Mouse (Mus musculus): ENCODE measurements around the gene Atad1. TPM values are rescaled to one million over a fixed set of nuclear protein-coding genes. Genes with fewer than 3 reads are reported as not detected.
A peak's percentile ranks its signal among the peaks of the same experiment; 100 is the strongest.

Gene Atad1
- total and polyA plus RNA-seq, 2 experiments from 2014 or later = 89.3 to 108 TPM

DNA sequence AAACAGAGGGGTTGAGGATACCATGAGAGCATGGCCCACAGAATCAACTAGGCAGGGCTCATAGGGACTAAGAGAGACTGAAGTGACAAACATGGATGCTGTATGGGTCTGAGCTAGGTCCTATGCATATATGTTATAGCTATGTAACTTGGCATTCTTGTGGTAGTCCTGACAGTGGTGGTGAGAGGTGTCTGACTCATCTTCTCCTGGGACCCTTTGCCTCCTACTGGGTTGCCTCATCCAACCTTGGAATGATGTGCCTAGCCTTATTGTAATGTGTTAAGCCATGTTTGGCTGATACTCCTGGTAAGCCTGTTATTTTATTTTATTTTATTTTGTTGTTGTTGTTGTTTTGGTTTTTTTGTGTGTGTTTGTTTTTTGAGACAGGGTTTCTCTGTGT, 23.9 kb downstream of the Atad1 start:
- Histone ChIP-seq H3K4me2 (ENCODE audit: low read depth, low read length, poor library complexity, severe bottlenecking) (no peak overlapping the region), H3K27ac (ENCODE audit: low read depth, low read length) (no peak overlapping the region), H3K27me3 (ENCODE audit: insufficient read depth, low read length) (no peaks in the 10 kb centered on the region), H3K9me3 (ENCODE audit: low read length) (no peaks in the 10 kb centered on the region), H3K36me3 (ENCODE audit: insufficient read depth, low read length) (no peaks in the 10 kb centered on the region), H3K4me3 (ENCODE audit: low read depth, low read length) (no peak overlapping the region), H3K4me1 (ENCODE audit: insufficient read depth, low read length) (no peaks in the 10 kb centered on the region), H3K9ac (replicated peaks; ENCODE audit: low read length, poor library complexity, severe bottlenecking) (no peak overlapping the region)
- no peak for TF ChIP-seq CTCF (IDR thresholded peaks at IDR 0.05)
- DNase-seq (ENCODE audit: low spot score) = no peak
- ATAC-seq (ENCODE audit: low FRiP score) = no peak

DNA sequence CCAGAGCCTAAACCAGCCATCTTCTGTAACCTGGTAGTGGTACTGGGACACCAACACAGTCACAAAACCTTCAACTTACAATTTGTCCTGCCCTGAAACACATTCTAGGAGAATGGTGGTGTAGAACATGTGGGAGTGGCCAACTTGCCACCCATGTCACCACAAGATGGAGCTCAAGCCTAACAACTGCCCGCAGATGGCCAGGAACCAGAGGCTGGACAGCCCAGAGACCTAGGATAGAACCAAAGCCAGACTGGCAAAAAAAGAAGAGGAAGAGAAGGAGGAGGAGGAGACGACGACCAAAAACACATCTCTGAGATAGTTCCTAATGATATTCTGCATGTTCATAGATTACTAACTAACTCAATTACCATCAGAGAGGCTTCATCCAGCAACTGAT, 24.4 kb downstream of the Atad1 start:
- Histone ChIP-seq H3K9me3 (ENCODE audit: low read length) (no peaks in the 10 kb centered on the region), H3K4me3 (ENCODE audit: low read depth, low read length) (no peak overlapping the region), H3K4me2 (ENCODE audit: low read depth, low read length, poor library complexity, severe bottlenecking) (no peak overlapping the region), H3K27ac (ENCODE audit: low read depth, low read length) (no peak overlapping the region), H3K4me1 (ENCODE audit: insufficient read depth, low read length) (no peaks in the 10 kb centered on the region), H3K9ac (replicated peaks; ENCODE audit: low read length, poor library complexity, severe bottlenecking) (no peak overlapping the region), H3K27me3 (ENCODE audit: insufficient read depth, low read length) (no peaks in the 10 kb centered on the region), H3K36me3 (ENCODE audit: insufficient read depth, low read length) (no peaks in the 10 kb centered on the region)
- peak; percentile 80 for DNase-seq (ENCODE audit: low spot score)
- no peak for ATAC-seq (ENCODE audit: low FRiP score)
- TF ChIP-seq CTCF (IDR thresholded peaks at IDR 0.05) = peak; percentile 91
- WGBS = 1% methylated on average over 3 of the region's 3 CpGs

DNA sequence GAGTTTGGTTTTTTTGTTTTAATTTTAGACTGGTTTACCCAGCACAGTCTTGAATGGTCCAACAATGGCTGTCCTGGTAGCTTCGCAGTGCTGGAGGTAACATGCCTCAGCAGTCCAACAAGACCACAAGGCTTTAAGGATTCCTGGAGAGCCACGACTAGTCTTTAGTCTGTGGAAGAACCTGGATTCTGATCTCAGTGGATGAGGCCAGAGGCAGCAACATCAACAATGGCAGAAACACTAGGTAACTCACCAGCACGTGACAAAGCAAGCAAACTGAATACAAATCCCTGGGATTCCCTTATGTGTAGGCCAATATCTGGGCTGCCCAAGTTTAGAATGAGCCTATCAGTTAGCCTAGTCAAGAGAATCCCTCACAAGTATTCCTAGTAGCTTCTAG, 26.1 kb downstream of the Atad1 start:
- Histone ChIP-seq H3K4me1 (ENCODE audit: insufficient read depth, low read length) (no peaks in the 10 kb centered on the region), H3K27me3 (ENCODE audit: insufficient read depth, low read length) (no peaks in the 10 kb centered on the region), H3K9ac (replicated peaks; ENCODE audit: low read length, poor library complexity, severe bottlenecking) (no peak overlapping the region), H3K36me3 (ENCODE audit: insufficient read depth, low read length) (no peaks in the 10 kb centered on the region), H3K27ac (ENCODE audit: low read depth, low read length) (no peak overlapping the region), H3K9me3 (ENCODE audit: low read length) (no peaks in the 10 kb centered on the region), H3K4me2 (ENCODE audit: low read depth, low read length, poor library complexity, severe bottlenecking) (no peak overlapping the region), H3K4me3 (ENCODE audit: low read depth, low read length) (no peak overlapping the region)
- no peak for TF ChIP-seq CTCF (IDR thresholded peaks at IDR 0.05)
- ATAC-seq (ENCODE audit: low FRiP score) (no peak), DNase-seq (ENCODE audit: low spot score) (no peak)
- 69% methylated on average over 3 of the region's 3 CpGs for WGBS

DNA sequence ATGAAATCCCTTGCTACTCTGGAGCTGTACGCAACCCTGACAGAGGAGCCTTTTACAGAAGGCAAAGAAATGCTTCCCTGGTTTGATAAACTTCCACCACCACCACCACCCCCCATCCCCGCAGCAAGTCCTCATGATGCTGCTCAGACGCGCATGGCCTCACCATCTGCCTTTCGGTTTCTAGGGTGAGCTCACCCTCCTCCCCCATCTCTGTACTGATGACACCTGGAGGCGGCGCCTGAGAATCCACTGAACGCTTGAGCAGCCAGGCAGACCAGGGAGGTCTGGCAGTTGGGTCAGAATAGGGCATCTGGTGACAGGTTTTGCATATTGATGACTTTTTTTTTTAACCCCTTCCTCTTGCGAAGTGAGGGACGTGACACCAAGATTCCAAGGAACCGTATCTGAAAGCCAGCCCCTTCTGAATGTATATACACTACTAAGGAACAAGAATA, 27.0 kb downstream of the Atad1 start:
- Histone ChIP-seq H3K36me3 (ENCODE audit: insufficient read depth, low read length) (no peaks in the 10 kb centered on the region), H3K4me2 (ENCODE audit: low read depth, low read length, poor library complexity, severe bottlenecking) (peak overlapping the region; percentile 76), H3K9me3 (ENCODE audit: low read length) (no peaks in the 10 kb centered on the region), H3K27me3 (ENCODE audit: insufficient read depth, low read length) (no peaks in the 10 kb centered on the region), H3K4me1 (ENCODE audit: insufficient read depth, low read length) (no peaks in the 10 kb centered on the region), H3K27ac (ENCODE audit: low read depth, low read length) (peak overlapping the region; percentile 93), H3K9ac (replicated peaks; ENCODE audit: low read length, poor library complexity, severe bottlenecking) (peak overlapping the region; percentile 99), H3K4me3 (ENCODE audit: low read depth, low read length) (peak overlapping the region; percentile 98)
- DNase-seq (ENCODE audit: low spot score) (peak; percentile 94), ATAC-seq (ENCODE audit: low FRiP score) (peak; percentile 92)
- 1% methylated on average over 11 of the region's 11 CpGs for WGBS
- peak; percentile 64 for TF ChIP-seq CTCF (IDR thresholded peaks at IDR 0.05)

DNA sequence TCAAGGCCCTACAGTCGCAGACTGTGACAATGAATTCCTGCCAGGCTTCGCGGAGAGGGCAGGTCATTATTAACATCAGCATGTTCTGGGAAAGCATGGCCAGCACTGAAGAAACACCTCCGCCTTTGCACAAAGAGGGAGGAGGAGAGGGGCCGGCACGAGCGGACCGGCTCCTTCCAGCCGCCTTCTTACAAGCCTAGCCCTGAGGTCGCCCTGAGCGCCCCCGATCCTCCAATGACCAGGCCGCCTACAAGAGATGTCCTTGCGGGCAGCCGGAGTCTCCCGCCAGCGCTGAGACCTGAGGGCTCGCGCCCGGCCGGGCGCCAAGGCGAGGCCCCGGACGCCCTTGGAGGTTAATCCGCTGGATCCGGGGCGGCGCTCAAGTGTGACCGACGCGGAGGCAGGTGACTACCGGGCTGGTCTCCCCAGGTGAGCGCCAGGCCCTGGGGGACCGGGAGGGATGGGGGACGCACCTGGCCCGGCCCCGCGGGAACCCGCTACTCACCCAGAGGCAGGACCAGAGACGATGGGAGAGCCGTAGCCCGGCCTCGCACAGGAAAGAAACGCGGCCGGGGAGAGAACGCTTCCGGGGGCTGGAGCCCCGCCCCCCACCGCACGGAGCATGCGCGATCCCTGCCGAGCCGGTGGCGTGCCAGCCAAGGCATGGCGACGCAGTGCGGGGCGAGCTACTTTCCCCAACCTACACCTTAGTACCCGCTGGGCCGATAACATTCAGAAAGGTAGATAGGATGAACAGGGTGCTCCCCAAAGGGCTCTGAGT, 27.6 kb downstream of the Atad1 start:
- peak overlapping the region; percentile 98 for H3K4me3 ChIP-seq (ENCODE audit: low read depth, low read length)
- no peak for TF ChIP-seq CTCF (IDR thresholded peaks at IDR 0.05)
- H3K9ac ChIP-seq (replicated peaks; ENCODE audit: low read length, poor library complexity, severe bottlenecking) = peak overlapping the region; percentile 99
- peak; percentile 98 for ATAC-seq (ENCODE audit: low FRiP score)
- no peaks in the 10 kb centered on the region for H3K9me3 ChIP-seq (ENCODE audit: low read length)
- under 1% methylated on average over 61 of the region's 63 CpGs for WGBS
- peak overlapping the region; percentile 76 for H3K4me2 ChIP-seq (ENCODE audit: low read depth, low read length, poor library complexity, severe bottlenecking)
- H3K4me1 ChIP-seq (ENCODE audit: insufficient read depth, low read length) = no peaks in the 10 kb centered on the region
- peak; percentile 94 for DNase-seq (ENCODE audit: low spot score)
- peak overlapping the region; percentile 93 for H3K27ac ChIP-seq (ENCODE audit: low read depth, low read length)
- no peaks in the 10 kb centered on the region for H3K27me3 ChIP-seq (ENCODE audit: insufficient read depth, low read length)
- no peaks in the 10 kb centered on the region for H3K36me3 ChIP-seq (ENCODE audit: insufficient read depth, low read length)

DNA sequence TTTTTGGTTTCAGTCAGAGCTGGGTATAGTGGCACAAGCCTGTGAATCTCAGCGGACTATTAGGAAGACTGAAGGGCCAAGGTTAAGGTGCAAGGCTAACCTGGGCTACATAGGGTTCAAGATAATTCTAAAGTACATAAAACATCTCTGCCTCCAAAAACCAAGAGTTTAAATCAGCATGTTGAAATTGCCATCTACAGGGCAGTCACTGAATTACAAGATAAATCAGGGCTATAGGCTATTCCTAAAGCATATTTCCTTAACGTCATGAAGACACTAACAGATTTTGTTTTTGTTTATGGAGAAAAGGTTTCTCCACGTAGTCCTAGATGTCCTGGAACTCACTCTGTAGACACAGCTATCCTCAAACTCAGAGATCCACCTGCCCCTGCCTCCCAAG, 29.3 kb downstream of the Atad1 start:
- peak; percentile 21 for DNase-seq (ENCODE audit: low spot score)
- no peak overlapping the region for H3K4me2 ChIP-seq (ENCODE audit: low read depth, low read length, poor library complexity, severe bottlenecking)
- 65% methylated on average over 3 of the region's 3 CpGs for WGBS

More for the DNA sequence above, 29.3 kb downstream of the Atad1 start:
- ATAC-seq (ENCODE audit: low FRiP score) = no peak
- H3K9ac ChIP-seq (replicated peaks; ENCODE audit: low read length, poor library complexity, severe bottlenecking) = no peak overlapping the region
- no peaks in the 10 kb centered on the region for H3K4me1 ChIP-seq (ENCODE audit: insufficient read depth, low read length)
- 0 out of 2 replicates have a peak, but pooled peaks cover 2% of the 10 kb centered on the region for H3K36me3 ChIP-seq (ENCODE audit: insufficient read depth, low read length)
- no peak overlapping the region for H3K27ac ChIP-seq (ENCODE audit: low read depth, low read length)
- H3K9me3 ChIP-seq (ENCODE audit: low read length) = no peaks in the 10 kb centered on the region
- TF ChIP-seq CTCF (IDR thresholded peaks at IDR 0.05) = peak; percentile 66
- no peak overlapping the region for H3K4me3 ChIP-seq (ENCODE audit: low read depth, low read length)
- H3K27me3 ChIP-seq (ENCODE audit: insufficient read depth, low read length) = no peaks in the 10 kb centered on the region

All from midbrain, postnatal 0 days (tissue).